Mouse (Mus musculus): ENCODE results near the gene Gm10644. TPM values are rescaled to one million over a fixed set of nuclear protein-coding genes. Genes with fewer than 3 reads are reported as not detected.

Gene Gm10644
- polyA plus RNA-seq, 1 experiment from 2014 or later, result 0.13 TPM

DNA sequence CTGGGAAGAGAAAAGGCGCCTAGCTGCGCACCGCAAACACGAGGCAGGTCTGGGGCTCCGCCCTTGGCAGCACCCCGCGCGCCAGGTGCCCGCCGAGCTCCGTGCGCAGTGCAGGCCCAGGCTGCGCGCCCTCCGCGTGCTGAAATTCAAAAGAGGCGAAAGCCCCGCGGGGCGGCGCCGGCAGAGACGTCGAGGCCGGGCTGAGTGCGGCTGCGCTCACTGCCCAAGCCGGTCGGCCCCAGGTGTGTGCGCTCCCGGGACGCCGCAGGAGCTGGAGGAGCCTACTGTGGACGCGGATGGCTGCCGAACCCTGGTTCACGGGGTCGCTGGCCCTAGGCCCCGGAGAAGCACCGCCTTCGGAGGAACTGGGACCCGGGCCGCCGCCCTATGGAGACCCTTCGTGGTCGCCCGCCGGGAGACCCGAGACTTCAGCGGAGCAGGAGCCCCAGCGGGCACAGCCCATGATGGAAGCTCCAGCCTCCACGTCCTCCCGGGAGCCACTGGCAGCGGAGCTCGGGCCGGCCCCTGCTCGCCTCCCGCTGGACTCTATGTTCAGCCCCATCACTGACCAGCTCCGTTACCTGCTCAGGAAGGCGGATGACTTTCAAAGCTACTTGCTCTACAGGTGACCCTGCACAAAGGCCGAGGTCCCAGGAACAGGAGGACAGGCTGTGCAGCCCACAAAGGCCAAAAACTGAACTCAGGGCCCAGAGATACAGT is 46.4 kb upstream of the Gm10644 start, which contains the start of gene 1700067K01Rik:
Gene 1700067K01Rik (plus strand): TSS at position 222 of the 720 bp plus-strand sequence.
- H3K36me3 ChIP-seq (ENCODE audit: control insufficient read depth, insufficient read depth, low read length), result 0 out of 2 replicates have a peak, but pooled peaks cover 3% of the 10 kb centered on the region
- no peaks in the 10 kb centered on the region for H3K9me3 ChIP-seq (ENCODE audit: control insufficient read depth, low read length)
- no peak within 1 kb of the TSS for H3K9ac ChIP-seq (ENCODE audit: low read length)
- H3K4me3 ChIP-seq (ENCODE audit: low read depth, low read length), result no peak within 1 kb of the TSS
- ATAC-seq (ENCODE audit: low FRiP score, low TSS enrichment), result no peak
- no peak within 1 kb of the TSS for H3K27ac ChIP-seq (replicated peaks)
- TF ChIP-seq EP300 (optimal IDR thresholded peaks at IDR 0.05) (no peak), CTCF (IDR thresholded peaks at IDR 0.05; ENCODE audit: low read depth) (no peak)
- peak within 1 kb of the TSS; percentile 17; the same call in 1 of the 2 replicates for H3K4me2 ChIP-seq (replicated peaks; ENCODE audit: low read depth)
- H3K27me3 ChIP-seq (ENCODE audit: control insufficient read depth, insufficient read depth, low read length), result no peaks in the 10 kb centered on the region
- WGBS, result 49% methylated on average over 53 of the region's 61 CpGs
- peak; percentile 36 for DNase-seq (ENCODE audit: low spot score)
- H3K4me1 ChIP-seq (replicated peaks; ENCODE audit: control insufficient read depth, insufficient read depth), result peaks cover 13% of the 10 kb centered on the region

DNA sequence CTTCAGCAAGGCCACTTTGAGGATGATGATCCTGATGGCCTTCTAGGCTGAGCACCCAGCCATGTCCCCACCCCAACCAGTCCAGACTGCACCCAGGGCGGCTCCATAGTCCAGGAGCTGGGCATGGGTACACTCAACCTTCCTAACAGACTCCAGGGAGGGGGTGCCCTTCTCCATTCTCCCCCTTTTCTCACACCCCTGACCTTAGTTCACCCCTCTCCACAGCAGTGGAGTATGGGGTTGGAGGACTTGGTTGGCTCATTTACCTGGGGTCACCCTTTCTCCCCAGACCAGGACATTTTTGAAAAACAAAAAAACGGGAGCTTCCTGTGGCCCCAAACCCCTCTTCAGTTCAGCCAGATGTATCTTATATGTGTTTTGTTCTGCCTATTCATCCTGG is 44.8 kb upstream of the Gm10644 start:
- ATAC-seq (ENCODE audit: low FRiP score, low TSS enrichment), result no peak
- Histone ChIP-seq H3K27ac (replicated peaks) (no peak overlapping the region), H3K4me1 (replicated peaks; ENCODE audit: control insufficient read depth, insufficient read depth) (peaks cover 13% of the 10 kb centered on the region), H3K27me3 (ENCODE audit: control insufficient read depth, insufficient read depth, low read length) (no peaks in the 10 kb centered on the region), H3K4me2 (replicated peaks; ENCODE audit: low read depth) (no peak overlapping the region), H3K4me3 (ENCODE audit: low read depth, low read length) (no peak overlapping the region), H3K36me3 (ENCODE audit: control insufficient read depth, insufficient read depth, low read length) (peaks cover 5% of the 10 kb centered on the region; the same call in 1 of the 2 replicates), H3K9ac (ENCODE audit: low read length) (no peak overlapping the region), H3K9me3 (ENCODE audit: control insufficient read depth, low read length) (no peaks in the 10 kb centered on the region)
- 95% methylated on average over 2 of the region's 2 CpGs for WGBS
- TF ChIP-seq CTCF (IDR thresholded peaks at IDR 0.05; ENCODE audit: low read depth) (no peak), EP300 (optimal IDR thresholded peaks at IDR 0.05) (no peak)
- DNase-seq (ENCODE audit: low spot score), result no peak

- H3K4me1 ChIP-seq (replicated peaks; ENCODE audit: control insufficient read depth, insufficient read depth), result peaks cover 10% of the 10 kb centered on the region
- H3K9ac ChIP-seq (ENCODE audit: low read length), result 0 out of 2 replicates have a peak overlapping the region, but pooled peaks have one; percentile 66
- 55% methylated on average over 16 of the region's 16 CpGs for WGBS
- no peak overlapping the region for H3K27ac ChIP-seq (replicated peaks)
- H3K27me3 ChIP-seq (ENCODE audit: control insufficient read depth, insufficient read depth, low read length), result no peaks in the 10 kb centered on the region
- no peak for DNase-seq (ENCODE audit: low spot score)
- ATAC-seq (ENCODE audit: low FRiP score, low TSS enrichment), result no peak
- H3K4me2 ChIP-seq (replicated peaks; ENCODE audit: low read depth), result peak overlapping the region; percentile 92
- no peaks in the 10 kb centered on the region for H3K9me3 ChIP-seq (ENCODE audit: control insufficient read depth, low read length)
- H3K4me3 ChIP-seq (ENCODE audit: low read depth, low read length), result peak overlapping the region; percentile 63; the same call in 1 of the 2 replicates
- peaks cover 6% of the 10 kb centered on the region; the same call in 1 of the 2 replicates for H3K36me3 ChIP-seq (ENCODE audit: control insufficient read depth, insufficient read depth, low read length)
- no peak for TF ChIP-seq EP300 (optimal IDR thresholded peaks at IDR 0.05)
- no peak for TF ChIP-seq CTCF (IDR thresholded peaks at IDR 0.05; ENCODE audit: low read depth)
Observed at GRCm38 (mm10) chr8:83999057-83999705, 44.2 kb upstream of the Gm10644 start.

DNA sequence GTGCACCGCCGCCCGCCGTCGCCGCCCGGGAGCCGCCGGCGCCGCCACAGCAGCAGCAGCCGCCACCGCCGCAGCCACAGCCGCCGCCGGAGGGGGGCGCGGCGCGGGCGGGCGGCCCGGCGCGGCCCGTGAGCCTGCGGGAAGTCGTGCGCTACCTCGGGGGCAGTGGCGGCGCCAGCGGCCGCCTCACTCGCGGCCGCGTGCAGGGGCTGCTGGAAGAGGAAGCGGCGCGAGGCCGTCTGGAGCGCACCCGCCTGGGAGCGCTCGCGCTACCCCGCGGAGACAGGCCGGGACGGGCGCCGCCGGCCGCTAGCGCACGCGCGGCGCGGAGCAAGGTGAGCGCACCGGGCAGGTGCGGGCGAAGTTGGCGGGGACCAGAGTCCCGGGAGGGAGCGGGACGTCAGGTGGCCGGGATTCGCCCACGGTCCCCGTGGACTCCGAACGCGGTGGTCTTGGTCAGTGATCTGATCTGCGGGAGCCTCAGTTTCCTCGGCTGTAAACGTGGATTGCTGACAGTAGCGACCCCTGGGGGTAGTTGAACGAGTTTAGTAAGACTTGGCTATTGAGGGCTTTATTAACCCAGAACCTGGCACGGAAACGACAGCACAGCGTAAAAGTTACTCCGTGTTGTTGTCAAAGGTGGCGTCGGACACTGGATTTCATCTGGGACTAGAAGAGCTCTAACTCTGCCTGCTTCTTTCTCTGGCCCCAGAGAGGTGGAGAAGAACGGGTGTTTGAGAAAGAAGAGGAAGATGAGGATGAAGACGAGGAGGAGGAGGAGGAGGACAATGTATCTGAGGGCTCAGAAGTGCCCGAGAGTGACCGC is 43.4 kb upstream of the Gm10644 start:
- DNase-seq (ENCODE audit: low spot score), result peak; percentile 65
- ATAC-seq (ENCODE audit: low FRiP score, low TSS enrichment), result peak; percentile 27
- H3K4me3 ChIP-seq (ENCODE audit: low read depth, low read length), result peak overlapping the region; percentile 63
- TF ChIP-seq CTCF (IDR thresholded peaks at IDR 0.05; ENCODE audit: low read depth) (peak; percentile 66), EP300 (optimal IDR thresholded peaks at IDR 0.05) (no peak)
- H3K4me1 ChIP-seq (replicated peaks; ENCODE audit: control insufficient read depth, insufficient read depth), result peaks cover 10% of the 10 kb centered on the region
- H3K27me3 ChIP-seq (ENCODE audit: control insufficient read depth, insufficient read depth, low read length), result no peaks in the 10 kb centered on the region
- WGBS, result 1% methylated on average over 75 of the region's 92 CpGs
- H3K9me3 ChIP-seq (ENCODE audit: control insufficient read depth, low read length), result no peaks in the 10 kb centered on the region
- H3K9ac ChIP-seq (ENCODE audit: low read length), result peak overlapping the region; percentile 66
- peak overlapping the region; percentile 92 for H3K27ac ChIP-seq (replicated peaks)
- H3K4me2 ChIP-seq (replicated peaks; ENCODE audit: low read depth), result peak overlapping the region; percentile 92
- peaks cover 6% of the 10 kb centered on the region; the same call in 1 of the 2 replicates for H3K36me3 ChIP-seq (ENCODE audit: control insufficient read depth, insufficient read depth, low read length)

DNA sequence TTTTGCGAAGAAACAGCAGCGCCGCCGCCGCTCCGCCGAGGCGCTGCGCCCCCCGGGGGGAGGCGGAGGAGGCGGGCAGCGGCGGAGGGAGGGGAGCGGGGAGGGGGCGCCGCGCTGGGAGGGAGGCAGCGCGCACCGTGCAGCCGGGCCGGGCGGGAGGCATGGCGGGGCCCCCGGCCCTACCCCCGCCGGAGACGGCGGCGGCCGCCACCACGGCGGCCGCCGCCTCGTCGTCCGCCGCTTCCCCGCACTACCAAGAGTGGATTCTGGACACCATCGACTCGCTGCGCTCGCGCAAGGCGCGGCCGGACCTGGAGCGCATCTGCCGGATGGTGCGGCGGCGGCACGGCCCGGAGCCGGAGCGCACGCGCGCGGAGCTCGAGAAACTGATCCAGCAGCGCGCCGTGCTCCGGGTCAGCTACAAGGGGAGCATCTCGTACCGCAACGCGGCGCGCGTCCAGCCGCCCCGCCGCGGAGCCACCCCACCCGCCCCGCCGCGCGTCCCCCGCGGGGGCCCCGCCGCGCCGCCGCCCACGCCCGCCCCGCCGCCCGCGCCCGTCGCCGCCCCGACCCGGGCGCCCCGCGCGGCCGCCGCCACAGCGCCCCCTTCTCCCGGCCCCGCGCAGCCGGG is 42.6 kb upstream of the Gm10644 start, which contains the start of gene Samd1:
Gene Samd1 (plus strand): TSS at position 162 of the 631 bp plus-strand sequence.
- Histone ChIP-seq H3K4me3 (ENCODE audit: low read depth, low read length) (peak within 1 kb of the TSS; percentile 71), H3K4me2 (replicated peaks; ENCODE audit: low read depth) (peak within 1 kb of the TSS; percentile 92), H3K4me1 (replicated peaks; ENCODE audit: control insufficient read depth, insufficient read depth) (peaks cover 10% of the 10 kb centered on the region), H3K9me3 (ENCODE audit: control insufficient read depth, low read length) (no peaks in the 10 kb centered on the region), H3K27ac (replicated peaks) (peak within 1 kb of the TSS; percentile 92), H3K36me3 (ENCODE audit: control insufficient read depth, insufficient read depth, low read length) (peaks cover 6% of the 10 kb centered on the region; the same call in 1 of the 2 replicates), H3K9ac (ENCODE audit: low read length) (peak within 1 kb of the TSS; percentile 66), H3K27me3 (ENCODE audit: control insufficient read depth, insufficient read depth, low read length) (no peaks in the 10 kb centered on the region)
- DNase-seq (ENCODE audit: low spot score) (peak; percentile 58), ATAC-seq (ENCODE audit: low FRiP score, low TSS enrichment) (0 out of 2 replicates have a peak, but pooled peaks have one; percentile 3)
- TF ChIP-seq CTCF (IDR thresholded peaks at IDR 0.05; ENCODE audit: low read depth), result no peak
- under 1% methylated on average over 45 of the region's 112 CpGs for WGBS

Data from stomach, postnatal 0 days (tissue).